Mouse (Mus musculus): ENCODE measurements around the gene Sos1.

Sos1 gene

DNA sequence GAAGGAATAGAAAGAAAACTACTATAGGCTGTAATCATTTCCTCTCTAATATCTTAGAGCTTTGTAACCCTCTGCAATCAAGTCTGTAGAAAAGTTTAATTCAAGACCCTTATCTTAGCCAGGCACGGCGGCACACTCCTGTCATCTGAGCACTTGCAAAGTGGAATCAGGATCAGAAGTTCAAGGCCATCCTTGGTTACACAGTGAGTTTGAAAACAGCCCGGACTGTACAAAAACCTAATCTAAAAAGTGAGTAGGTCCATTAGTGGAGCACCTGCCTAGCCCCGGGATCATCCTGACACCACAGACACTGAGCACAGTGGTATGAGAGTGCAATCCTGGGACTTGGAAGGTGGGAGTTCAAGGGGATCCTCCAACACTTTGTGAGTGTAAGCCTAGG, 12.6 kb upstream of the Sos1 start:
- no peak for DNase-seq

GRCm38 (mm10) chr17:80492274-80492673, 12.0 kb upstream of the Sos1 start:
- DNase-seq, result no peak

DNA sequence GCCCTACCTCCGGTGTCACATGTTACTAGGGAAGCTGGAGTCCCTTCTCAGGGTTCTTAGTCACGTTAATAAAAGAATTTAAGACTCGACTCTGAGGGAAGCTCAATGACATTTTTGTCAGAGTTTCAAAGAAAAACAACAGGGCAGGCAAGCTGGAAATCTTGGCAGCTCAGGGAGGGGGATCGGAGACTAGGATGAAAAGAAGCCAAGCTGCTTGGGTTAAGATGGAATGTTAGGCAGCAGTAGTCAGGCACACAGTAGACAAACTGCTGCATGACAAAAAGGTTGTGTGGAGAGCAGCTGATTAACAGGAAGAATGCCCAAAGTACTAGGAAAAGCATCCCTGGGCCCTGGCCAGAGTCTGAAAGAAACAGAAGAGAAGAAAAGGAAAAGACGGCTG, 9.9 kb upstream of the Sos1 start:
- no peak for DNase-seq

- no peak for DNase-seq
These were observed 8.7 kb upstream of the Sos1 start for GRCm38 (mm10) chr17:80488918-80489317.

DNA sequence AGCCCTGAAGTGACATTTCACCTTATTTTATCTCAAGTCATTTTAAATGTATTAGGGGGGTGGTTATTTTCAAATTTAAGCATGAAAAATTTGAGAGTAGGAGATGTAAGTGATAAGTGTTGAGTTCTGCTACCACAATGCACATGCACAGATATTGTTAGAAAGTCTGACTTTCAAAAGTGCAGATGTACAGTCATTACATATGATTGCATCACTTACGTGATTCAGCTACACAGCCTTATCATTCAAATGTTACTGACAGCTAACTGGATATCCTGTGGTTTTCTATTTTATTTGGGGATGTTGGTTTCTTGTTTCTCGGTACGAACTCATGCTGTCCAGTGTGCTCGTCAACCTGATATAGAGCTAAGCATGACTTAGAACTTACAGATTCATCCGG, 4.9 kb upstream of the Sos1 start:
- DNase-seq, result no peak

- no peak for DNase-seq
These were observed 587 bp upstream of the Sos1 start for GRCm38 (mm10) chr17:80480855-80481224.

- peak; percentile 48 to 61 for DNase-seq
These were observed 790 bp downstream of the Sos1 start for GRCm38 (mm10) chr17:80479295-80480030.

DNA sequence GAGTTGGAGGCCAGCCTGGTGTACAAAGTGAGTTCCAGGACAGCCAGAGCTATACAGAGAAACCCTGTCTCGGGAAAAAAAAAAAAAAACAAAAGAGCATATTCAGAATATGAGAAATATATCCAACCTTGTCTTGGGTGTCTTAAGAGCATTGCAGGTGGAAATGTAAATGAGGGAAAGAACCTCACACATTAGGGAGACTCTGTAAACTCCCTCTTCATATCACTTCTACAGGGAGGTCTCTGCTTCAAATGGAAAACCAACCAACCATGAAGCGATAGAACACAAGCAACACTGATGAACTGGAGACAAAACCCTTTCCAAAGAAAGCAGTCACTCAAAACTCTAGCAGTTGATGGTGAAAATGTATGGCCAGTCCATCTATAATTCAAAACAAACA, 2.6 kb downstream of the Sos1 start:
- no peak for DNase-seq

- no peak for DNase-seq
These were observed 3.8 kb downstream of the Sos1 start for GRCm38 (mm10) chr17:80476496-80476895.

- no peak for DNase-seq
These were observed 9.0 kb downstream of the Sos1 start for GRCm38 (mm10) chr17:80471056-80471802.

DNA sequence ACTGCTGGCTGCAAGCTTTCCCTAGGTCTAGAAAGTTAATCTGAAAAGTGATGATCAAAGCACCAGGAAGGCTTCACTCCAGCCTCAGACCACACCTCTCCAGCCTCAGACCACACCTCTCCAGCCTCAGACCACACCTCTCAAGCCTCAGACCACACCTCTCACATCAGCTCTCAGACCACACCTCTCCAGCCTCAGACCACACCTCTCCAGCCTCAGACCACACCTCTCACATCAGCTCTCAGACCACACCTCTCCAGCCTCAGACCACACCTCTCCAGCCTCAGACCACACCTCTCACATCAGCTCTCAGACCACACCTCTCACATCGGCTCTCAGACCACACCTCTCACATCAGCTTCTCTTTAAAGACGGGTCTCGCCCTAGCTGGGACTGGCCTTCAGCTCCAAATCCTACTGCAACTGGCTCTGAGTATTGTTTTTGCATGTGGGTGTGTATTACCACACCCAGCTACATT, 11.8 kb downstream of the Sos1 start:
- peak; percentile 49 to 53 for DNase-seq

- DNase-seq, result no peak
These were observed 20.0 kb downstream of the Sos1 start for GRCm38 (mm10) chr17:80460258-80460657.

GRCm38 (mm10) chr17:80455648-80456047, 24.6 kb downstream of the Sos1 start:
- DNase-seq, result no peak

- DNase-seq, result no peak
These were observed 29.7 kb downstream of the Sos1 start for GRCm38 (mm10) chr17:80450426-80451030.

- DNase-seq, result no peak
These were observed 33.8 kb downstream of the Sos1 start for GRCm38 (mm10) chr17:80446470-80446869.

GRCm38 (mm10) chr17:80445433-80445832, 34.8 kb downstream of the Sos1 start:
- no peak for DNase-seq

DNA sequence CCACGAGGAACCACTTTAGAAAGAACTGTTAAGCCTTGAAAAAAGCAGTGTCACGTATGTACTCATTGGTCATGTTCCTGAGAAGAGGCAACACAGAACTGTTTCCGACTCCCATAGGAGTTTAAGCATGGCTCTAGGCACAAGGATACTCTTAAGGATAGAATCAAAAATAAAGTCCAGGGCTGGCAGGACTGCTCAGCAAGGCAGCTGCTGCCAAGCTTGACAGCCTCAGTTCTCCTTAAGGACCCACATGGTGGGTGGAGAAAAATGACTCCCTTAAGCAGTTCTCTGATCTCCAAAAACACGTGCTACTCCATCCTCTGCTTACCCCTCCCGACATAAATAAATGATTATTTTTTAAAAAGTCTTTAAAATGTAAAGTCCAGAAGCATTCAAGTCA, 44.6 kb downstream of the Sos1 start:
- no peak for DNase-seq

- DNase-seq, result no peak
These were observed 45.8 kb downstream of the Sos1 start for GRCm38 (mm10) chr17:80434430-80434829.

DNA sequence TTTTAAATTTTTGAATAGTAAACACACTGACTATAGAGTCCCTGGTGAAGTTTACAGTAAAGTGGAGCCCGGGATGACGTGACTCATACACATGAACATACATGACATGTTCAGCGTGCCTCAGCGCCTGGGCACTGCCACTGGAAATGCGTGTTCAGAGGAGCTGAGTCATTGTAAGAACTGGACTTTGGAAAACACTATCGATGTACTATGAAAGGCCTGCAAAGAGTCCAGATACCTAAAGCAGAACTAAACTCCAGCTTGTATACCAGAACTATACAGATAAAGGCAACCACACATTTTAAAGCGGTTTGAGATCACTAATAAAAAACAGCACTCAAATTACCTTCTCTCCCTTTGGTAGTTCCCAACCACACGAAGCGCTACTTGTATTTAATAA, 48.3 kb downstream of the Sos1 start:
- DNase-seq, result no peak

GRCm38 (mm10) chr17:80427966-80428365, 52.3 kb downstream of the Sos1 start:
- DNase-seq, result no peak

GRCm38 (mm10) chr17:80426901-80427300, 53.4 kb downstream of the Sos1 start:
- DNase-seq, result no peak

DNA sequence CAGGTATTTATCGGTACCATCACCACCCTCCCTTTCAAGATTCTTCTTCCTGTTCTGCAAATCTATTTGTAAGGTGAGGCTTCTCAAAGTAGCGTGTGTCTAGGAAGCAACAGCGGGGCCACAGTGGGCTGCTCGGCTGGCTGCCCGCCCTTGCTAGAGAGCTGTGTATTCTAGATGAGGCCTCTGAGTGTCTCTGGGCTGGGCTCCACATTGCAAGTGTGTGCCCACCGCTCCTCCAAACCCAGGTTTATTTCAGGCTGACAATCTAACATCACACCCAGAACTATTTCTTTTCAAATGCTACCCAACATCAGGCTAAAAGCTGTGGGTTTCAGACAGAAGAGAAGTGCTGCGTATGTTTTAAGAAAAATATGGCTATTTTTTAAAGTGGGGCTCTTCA, 54.1 kb downstream of the Sos1 start:
- no peak for DNase-seq

DNA sequence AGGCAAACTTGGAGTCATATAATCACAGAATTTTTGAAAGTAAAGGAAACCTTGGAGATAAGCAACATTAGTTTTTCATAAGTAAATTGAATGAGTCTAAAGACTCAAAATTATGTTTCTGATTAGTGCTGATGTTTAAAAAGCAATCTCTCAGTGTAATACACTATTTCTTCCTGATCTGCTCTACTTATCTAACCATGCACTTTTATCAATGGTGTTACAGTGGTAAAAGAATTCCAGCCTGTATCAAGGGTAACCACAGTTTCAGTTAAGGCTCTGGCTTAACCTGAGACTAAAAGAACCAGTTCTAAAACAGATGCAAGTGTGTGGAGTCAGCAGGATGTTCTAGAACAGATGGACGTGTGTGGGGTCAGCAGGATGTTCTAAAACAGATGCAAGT, 59.3 kb downstream of the Sos1 start:
- DNase-seq, result no peak
